Comparison of ENCODE assay signal across 9 mouse cellular contexts in the genomic region with DNA sequence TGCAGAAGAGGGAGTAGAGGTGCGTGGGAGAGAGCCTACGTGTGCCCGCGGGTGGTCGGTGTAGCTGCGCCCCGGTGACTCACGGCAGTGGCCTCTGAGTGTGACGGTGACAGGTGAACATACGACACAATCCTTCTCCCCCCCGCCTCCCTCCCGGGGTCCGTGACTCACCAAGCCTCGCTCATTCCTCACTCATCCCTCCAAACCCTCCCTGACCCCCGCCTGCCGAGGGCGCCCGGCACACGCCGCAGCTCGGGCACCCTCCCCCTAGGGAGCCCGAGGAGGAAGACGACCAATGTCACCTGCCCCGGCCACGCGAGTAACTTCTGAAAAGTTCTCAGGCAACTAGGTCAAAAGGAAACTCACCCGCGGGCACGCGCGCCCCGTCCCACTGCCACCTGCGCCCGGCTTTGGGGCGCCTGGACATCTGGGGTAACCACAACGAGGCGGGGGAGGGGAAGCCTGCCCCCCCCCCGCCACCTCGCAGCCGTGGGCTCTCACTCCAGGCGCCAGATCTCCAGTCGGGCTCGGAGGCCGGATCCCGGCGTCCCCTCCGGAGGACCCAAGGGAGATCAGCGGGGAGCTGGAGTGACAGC. TPM values are rescaled to one million over a fixed set of nuclear protein-coding genes. Genes with fewer than 3 reads are reported as not detected.
DNase-seq lines count a peak whose midpoint lies in the region; ATAC-seq and TF ChIP-seq lines count a peak whose summit lies in the region.
"Had no signal": no experiment of that assay in that cellular context is flagged by ENCODE, and none has a peak within 500 bp of the region (broad histone marks: within the 10 kb centered on the region; RNA-seq: fewer than 3 reads in every experiment).

No protein-coding gene starts in this region.

- peak overlapping the region; percentile 76 for H3K4me3 ChIP-seq in intestine, embryonic 15.5 days (replicated peaks)
- peak overlapping the region; percentile 80 for H3K4me3 ChIP-seq in lung, embryonic 14.5 days (ENCODE audit: low read depth, low read length)

- H3K27ac ChIP-seq in intestine, embryonic 15.5 days = peak overlapping the region; percentile 95
- H3K27ac ChIP-seq in lung, embryonic 14.5 days (ENCODE audit: low read depth) = peak overlapping the region; percentile 98

- peaks cover 63% of the 10 kb centered on the region for H3K4me1 ChIP-seq in intestine, embryonic 15.5 days (replicated peaks)
- H3K4me1 ChIP-seq in lung, embryonic 14.5 days (ENCODE audit: insufficient read depth) = peaks cover 45% of the 10 kb centered on the region

- WGBS in intestine, embryonic 15.5 days = under 1% methylated on average over 45 of the region's 48 CpGs
- under 1% methylated on average over 45 of the region's 48 CpGs for WGBS in lung, embryonic 14.5 days

- ATAC-seq in granulocyte monocyte progenitor cell, adult 5-6 weeks (replicated peaks; ENCODE audit: poor library complexity, severe bottlenecking) = peak; percentile 20
- no peak for ATAC-seq in intestine, embryonic 15.5 days
- ATAC-seq in lung, embryonic 14.5 days (ENCODE audit: insufficient read depth) = no peak
- peak; percentile 44 for ATAC-seq in neutrophil, adult 5-6 weeks (ENCODE audit: extremely low read depth, insufficient number of reproducible peaks, low FRiP score, poor library complexity, severe bottlenecking)
- no peak for ATAC-seq in erythroid progenitor cell, adult 5-6 weeks (replicated peaks; ENCODE audit: low FRiP score, poor library complexity, severe bottlenecking)

- no peaks in the 10 kb centered on the region for H3K36me3 ChIP-seq in intestine, embryonic 15.5 days
- H3K36me3 ChIP-seq in lung, embryonic 14.5 days (ENCODE audit: insufficient read depth) = no peaks in the 10 kb centered on the region

- no peaks in the 10 kb centered on the region for H3K27me3 ChIP-seq in intestine, embryonic 15.5 days (replicated peaks)
- no peaks in the 10 kb centered on the region for H3K27me3 ChIP-seq in lung, embryonic 14.5 days (ENCODE audit: insufficient read depth, low read length)

- peak; percentile 46 to 48 for DNase-seq in right cerebral cortex, adult 2 months (ENCODE audit: low spot score in 2 of 2)
- no peak for DNase-seq in right cerebral cortex, postnatal 25 days
- peak; percentile 64 for DNase-seq in c-Kit-positive CD71-negative TER-119-negative erythroid progenitor cells, embryonic 14.5 days (ENCODE audit: low read depth)
- no peak for DNase-seq in lung, embryonic 14.5 days

- H3K9me3 ChIP-seq in intestine, embryonic 15.5 days = no peaks in the 10 kb centered on the region
- no peaks in the 10 kb centered on the region for H3K9me3 ChIP-seq in lung, embryonic 14.5 days (ENCODE audit: low read depth, low read length)

- H3K4me2 ChIP-seq in intestine, embryonic 15.5 days (replicated peaks) = peak overlapping the region; percentile 95
- peak overlapping the region; percentile 98 for H3K4me2 ChIP-seq in lung, embryonic 14.5 days

- peak overlapping the region; percentile 69 for H3K9ac ChIP-seq in intestine, embryonic 15.5 days
- peak overlapping the region; percentile 71 for H3K9ac ChIP-seq in lung, embryonic 14.5 days

- TF ChIP-seq CTCF in lung, embryonic 14.5 days (IDR thresholded peaks at IDR 0.05; ENCODE audit: low read depth) = no peak

RNA-seq across cellular contexts. Expression of gene Csrnp1, which starts 1.4 kb away (rescaled TPM):
- total RNA-seq in granulocyte monocyte progenitor cell, adult 5-6 weeks (2014; fragmentation: Nextera tagmentation) = 1.3 and 8.5 TPM in 2 replicates
- total RNA-seq in granulocyte monocyte progenitor cell, adult 5-6 weeks (2017) = 8.8 and 16.9 TPM in 2 replicates
- 5.3 and 5.9 TPM in 2 replicates for polyA plus RNA-seq in intestine, embryonic 15.5 days (2015; fragmentation: Nextera tagmentation; extraction: Ambion mirVana)
- polyA plus RNA-seq in lung, embryonic 14.5 days (2014; fragmentation: Nextera tagmentation; extraction: Ambion mirVana) = 2.2 and 2.7 TPM in 2 replicates
- total RNA-seq in neutrophil, adult 5-6 weeks (2017) = 105 and 114 TPM in 2 replicates
- total RNA-seq in erythroid progenitor cell, adult 5-6 weeks (2015; ENCODE audit: low replicate concordance) = 2.1 and 2.2 TPM in 2 replicates
- 1.4 and 3.0 TPM in 2 replicates for total RNA-seq in erythroid progenitor cell, adult 5-6 weeks (2017; ENCODE audit: low replicate concordance)

RNA-seq across cellular contexts. Expression of gene Xirp1, which starts 40.3 kb away (rescaled TPM):
- not detected in 2 replicates for total RNA-seq in granulocyte monocyte progenitor cell, adult 5-6 weeks (2014; fragmentation: Nextera tagmentation)
- not detected in 2 replicates for total RNA-seq in granulocyte monocyte progenitor cell, adult 5-6 weeks (2017)
- 0.06 TPM in 1 of 2 replicates, not detected in the other for polyA plus RNA-seq in intestine, embryonic 15.5 days (2015; fragmentation: Nextera tagmentation; extraction: Ambion mirVana)
- 0.07 and 0.87 TPM in 2 replicates for polyA plus RNA-seq in lung, embryonic 14.5 days (2014; fragmentation: Nextera tagmentation; extraction: Ambion mirVana)
- not detected in 2 replicates for total RNA-seq in neutrophil, adult 5-6 weeks (2017)
- not detected in 2 replicates for total RNA-seq in erythroid progenitor cell, adult 5-6 weeks (2015; ENCODE audit: low replicate concordance)
- not detected in 2 replicates for total RNA-seq in erythroid progenitor cell, adult 5-6 weeks (2017; ENCODE audit: low replicate concordance)
- total RNA-seq: common myeloid progenitor, adult 5-6 weeks had no signal

RNA-seq across cellular contexts. Expression of gene Ttc21a, which starts 45.6 kb away (rescaled TPM):
- total RNA-seq in granulocyte monocyte progenitor cell, adult 5-6 weeks (2014; fragmentation: Nextera tagmentation) = 2.4 and 2.8 TPM in 2 replicates
- 3.3 and 3.6 TPM in 2 replicates for total RNA-seq in granulocyte monocyte progenitor cell, adult 5-6 weeks (2017)
- 0.11 TPM in 2 replicates for polyA plus RNA-seq in intestine, embryonic 15.5 days (2015; fragmentation: Nextera tagmentation; extraction: Ambion mirVana)
- polyA plus RNA-seq in lung, embryonic 14.5 days (2014; fragmentation: Nextera tagmentation; extraction: Ambion mirVana) = 0.16 and 0.28 TPM in 2 replicates
- 0.35 TPM in 1 of 2 replicates, not detected in the other for total RNA-seq in neutrophil, adult 5-6 weeks (2017)
- total RNA-seq in erythroid progenitor cell, adult 5-6 weeks (2015; ENCODE audit: low replicate concordance) = 2.1 TPM in 1 of 2 replicates, not detected in the other
- 1.5 TPM in 1 of 2 replicates, not detected in the other for total RNA-seq in erythroid progenitor cell, adult 5-6 weeks (2017; ENCODE audit: low replicate concordance)

RNA-seq across cellular contexts. Expression of gene Gorasp1, which starts 45.7 kb away (rescaled TPM):
- total RNA-seq in granulocyte monocyte progenitor cell, adult 5-6 weeks (2014; fragmentation: Nextera tagmentation) = 8.0 and 9.4 TPM in 2 replicates
- 4.8 and 9.5 TPM in 2 replicates for total RNA-seq in granulocyte monocyte progenitor cell, adult 5-6 weeks (2017)
- 29.3 and 29.6 TPM in 2 replicates for polyA plus RNA-seq in intestine, embryonic 15.5 days (2015; fragmentation: Nextera tagmentation; extraction: Ambion mirVana)
- 30.0 and 30.8 TPM in 2 replicates for polyA plus RNA-seq in lung, embryonic 14.5 days (2014; fragmentation: Nextera tagmentation; extraction: Ambion mirVana)
- total RNA-seq in neutrophil, adult 5-6 weeks (2017) = 1.7 and 3.6 TPM in 2 replicates
- total RNA-seq in erythroid progenitor cell, adult 5-6 weeks (2015; ENCODE audit: low replicate concordance) = 2.5 and 4.2 TPM in 2 replicates
- total RNA-seq in erythroid progenitor cell, adult 5-6 weeks (2017; ENCODE audit: low replicate concordance) = 0.90 and 2.3 TPM in 2 replicates

Comparison
In these comparisons a context has a peak if more than half of its experiments do, and no peak if none do; other contexts are left out.
1. DNase-seq: peak in right cerebral cortex, adult 2 months (2 of 2) and c-Kit-positive CD71-negative TER-119-negative erythroid progenitor cells, embryonic 14.5 days (single experiment); none in right cerebral cortex, postnatal 25 days (single experiment) and lung, embryonic 14.5 days (single experiment).
2. ATAC-seq: peak in granulocyte monocyte progenitor cell, adult 5-6 weeks (single experiment) and neutrophil, adult 5-6 weeks (single experiment); none in intestine, embryonic 15.5 days (single experiment), lung, embryonic 14.5 days (single experiment) and erythroid progenitor cell, adult 5-6 weeks (single experiment).